Mouse (Mus musculus): ENCODE results near the gene Krt36. TPM values are rescaled to one million over a fixed set of nuclear protein-coding genes. Genes with fewer than 3 reads are reported as not detected.

The Krt36 gene
- total RNA-seq, 2 experiments from 2014 or later = not detected

DNA sequence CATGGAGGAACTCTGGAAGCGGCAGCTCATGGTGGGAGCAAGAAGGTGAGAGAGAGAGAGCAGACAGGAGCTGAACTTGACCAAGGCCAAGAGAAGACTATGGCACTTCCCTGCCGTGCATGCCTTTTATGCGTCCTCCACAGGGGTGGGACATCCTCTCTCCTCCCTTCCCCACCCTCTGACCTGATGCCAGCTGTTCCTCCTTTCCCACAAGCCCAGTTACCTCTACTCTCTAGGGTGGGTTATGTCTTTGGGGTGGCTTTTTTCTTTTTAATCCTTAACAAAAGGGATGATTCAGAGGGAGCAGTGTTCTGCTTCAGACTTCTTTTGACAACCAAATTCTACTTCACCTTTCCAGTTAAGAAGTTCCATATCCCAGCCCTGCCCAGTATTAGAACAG, 16.0 kb upstream of the Krt36 start, which contains the start of gene Krt13:
Gene Krt13, minus strand, starts transcription at position 101 of the 400 bp plus-strand sequence.
- no peak for DNase-seq
- H3K27ac ChIP-seq = no peak within 1 kb of the TSS
- intact Hi-C loops (cut with DNase I) = no loop called here
- TF ChIP-seq CTCF (IDR thresholded peaks at IDR 0.05) = no peak
- H3K4me3 ChIP-seq = no peak within 1 kb of the TSS

DNA sequence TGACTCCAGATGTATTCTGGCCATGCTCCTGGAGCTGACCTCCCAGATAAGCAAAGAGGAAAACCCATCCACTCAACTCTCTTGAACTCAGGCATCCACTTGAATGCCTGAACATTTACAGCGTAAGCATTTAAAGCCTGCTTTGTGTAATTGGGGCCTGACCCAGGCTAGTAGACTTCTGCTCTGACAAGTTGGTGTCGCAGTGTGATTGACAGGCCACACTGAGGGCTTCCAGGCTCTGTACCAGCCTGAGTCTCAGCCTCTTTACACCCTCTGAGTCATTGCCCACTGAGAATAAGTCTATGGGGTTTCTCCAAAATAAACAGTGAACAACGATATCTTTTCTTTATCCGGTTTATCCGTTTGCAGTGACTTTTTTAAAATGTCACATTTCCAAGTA, 14.9 kb upstream of the Krt36 start:
- Histone ChIP-seq H3K4me3 (no peak overlapping the region), H3K27ac (no peak overlapping the region)
- DNase-seq = no peak
- no peak for TF ChIP-seq CTCF (IDR thresholded peaks at IDR 0.05)
- intact Hi-C loops (cut with DNase I) = no loop called here

DNA sequence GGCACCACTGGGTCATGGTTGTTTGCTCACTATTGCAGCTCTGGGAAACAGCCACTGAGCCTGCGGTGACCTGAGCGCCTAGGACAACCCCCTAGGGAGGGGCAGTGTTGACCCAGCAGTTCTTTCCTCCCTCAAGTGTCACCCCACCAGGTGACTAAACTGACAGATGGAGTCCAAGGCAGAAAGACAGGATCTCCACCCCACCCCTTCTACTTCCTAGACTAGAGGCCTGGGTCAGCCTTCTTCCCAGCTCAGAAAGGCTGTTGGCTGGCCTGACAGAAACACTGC, 8.3 kb upstream of the Krt36 start:
- intact Hi-C loops (cut with DNase I) = no loop called here
- no peak for DNase-seq
- no peak overlapping the region for H3K4me3 ChIP-seq
- no peak overlapping the region for H3K27ac ChIP-seq
- TF ChIP-seq CTCF (IDR thresholded peaks at IDR 0.05) = no peak

DNA sequence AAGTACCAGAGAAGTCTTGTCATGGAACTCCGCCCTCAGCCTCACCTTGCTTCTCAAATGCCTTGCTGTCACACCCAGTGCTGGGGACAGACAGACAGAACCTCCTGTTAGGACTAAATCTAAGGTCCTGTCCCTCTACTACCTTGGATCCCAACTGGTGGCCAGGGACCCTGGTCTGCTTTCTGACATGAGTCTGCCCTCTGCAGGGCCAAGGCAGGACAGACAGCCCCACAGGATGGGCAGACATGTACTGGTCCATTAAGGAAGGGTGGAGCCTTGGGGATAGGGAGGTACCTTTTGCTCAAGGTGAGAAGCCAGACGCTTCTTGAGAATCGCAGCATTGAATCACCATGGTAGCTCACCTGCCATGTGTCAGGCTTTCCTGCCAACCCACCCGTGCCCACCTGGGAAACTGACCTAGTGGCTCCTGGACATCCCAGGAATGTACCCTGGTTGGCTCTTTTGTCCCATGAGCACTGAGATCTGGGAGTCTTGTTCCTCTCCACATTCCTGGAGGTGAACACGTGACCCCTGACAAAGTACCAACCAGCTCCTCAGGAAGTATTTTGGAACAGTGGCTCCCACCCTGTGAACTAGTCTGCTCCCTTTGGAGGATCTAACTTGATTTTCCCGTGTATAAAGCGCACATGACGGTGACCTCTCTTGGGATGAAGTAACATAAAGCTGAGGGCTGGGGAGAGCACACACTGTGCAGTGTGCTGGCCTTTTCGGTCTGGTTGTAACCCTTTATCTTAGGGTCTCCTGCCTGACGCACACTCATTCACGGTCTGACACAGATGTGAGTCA, 7.7 kb upstream of the Krt36 start:
- DNase-seq = no peak
- intact Hi-C loops (cut with DNase I) = no loop called here
- Histone ChIP-seq H3K4me3 (no peak overlapping the region), H3K27ac (no peak overlapping the region)
- TF ChIP-seq CTCF (IDR thresholded peaks at IDR 0.05) = no peak

DNA sequence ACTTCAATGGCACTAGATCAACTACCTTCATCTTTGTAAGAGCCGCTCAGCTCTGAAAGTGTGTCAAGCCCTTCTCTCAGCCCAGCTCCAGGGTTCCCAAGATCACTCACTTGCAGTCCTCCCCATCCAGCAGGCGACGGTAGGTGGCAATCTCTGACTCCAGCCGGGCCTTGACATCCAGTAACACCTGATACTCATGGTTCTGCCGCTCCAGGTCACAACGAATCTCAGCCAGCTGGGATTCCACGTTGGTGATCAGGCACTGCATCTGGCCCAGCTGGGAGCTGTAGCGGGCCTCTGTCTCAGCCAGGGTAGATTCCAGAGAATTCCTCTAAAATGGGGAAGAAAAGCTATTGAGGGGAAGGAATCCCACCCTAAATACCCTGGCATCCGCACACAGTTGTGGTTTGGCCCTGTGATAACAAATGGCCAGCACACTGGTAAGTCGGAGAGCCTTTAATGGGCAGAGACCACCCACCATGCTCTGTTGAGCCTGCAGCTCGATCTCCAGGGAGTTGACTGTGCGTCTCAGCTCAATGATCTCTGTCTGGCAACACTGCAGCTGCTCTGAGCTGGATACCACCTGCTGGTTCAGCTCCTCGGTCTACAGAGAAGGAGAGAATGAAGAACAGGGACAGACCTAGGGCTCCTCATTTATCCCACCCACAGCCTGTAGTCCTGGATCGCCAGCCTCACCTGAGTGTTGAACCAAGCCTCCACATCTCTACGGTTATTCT, 2.6 kb downstream of the Krt36 start:
- Histone ChIP-seq H3K4me3 (no peak overlapping the region), H3K27ac (no peak overlapping the region)
- DNase-seq = peak; percentile 18
- TF ChIP-seq CTCF (IDR thresholded peaks at IDR 0.05) = peak; percentile 22; the same call in 1 of the 2 replicates
- intact Hi-C loops (cut with DNase I) = no loop called here

DNA sequence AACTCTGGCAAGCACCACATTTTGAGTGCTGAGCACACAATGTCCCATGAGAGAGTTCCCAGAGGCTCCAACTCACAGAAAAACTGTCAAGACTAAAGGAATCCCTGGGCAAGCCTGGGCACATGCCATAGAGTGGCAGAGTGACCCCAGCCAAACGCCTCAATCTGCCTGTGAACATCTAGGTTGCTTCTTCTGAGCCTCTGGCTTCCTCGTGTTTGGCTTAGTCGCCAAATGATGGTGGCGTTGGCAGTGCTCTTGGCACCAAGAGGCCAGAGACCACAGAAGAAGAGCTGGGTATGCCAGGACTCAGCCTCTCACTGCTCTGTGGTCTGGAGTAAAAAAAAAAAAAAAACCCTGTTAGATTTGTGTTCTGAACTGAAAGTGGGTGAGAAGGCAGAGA, 5.0 kb downstream of the Krt36 start:
- H3K4me3 ChIP-seq = no peak overlapping the region
- DNase-seq = no peak
- H3K27ac ChIP-seq = no peak overlapping the region
- TF ChIP-seq CTCF (IDR thresholded peaks at IDR 0.05) = no peak
- intact Hi-C loops (cut with DNase I) = no loop called here

DNA sequence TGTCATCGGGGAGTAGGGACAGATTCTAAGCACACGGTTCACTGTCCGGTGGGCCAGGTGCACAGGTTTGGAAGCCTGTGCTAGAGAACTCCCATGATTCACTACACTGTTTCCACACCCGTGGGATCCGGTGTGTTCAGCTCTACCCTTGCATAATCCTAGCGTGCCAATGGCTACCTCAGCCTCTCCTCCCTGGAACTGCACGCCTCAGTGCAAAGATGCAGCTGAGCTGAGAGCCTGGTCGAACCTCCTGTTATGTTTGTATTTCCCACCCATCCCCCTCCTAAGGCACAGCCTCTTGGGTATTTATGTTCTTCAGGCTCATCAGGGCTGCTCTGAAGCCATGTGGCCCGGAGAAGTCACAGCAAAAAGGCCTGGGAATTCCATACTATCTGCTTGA, 7.6 kb downstream of the Krt36 start:
- no peak overlapping the region for H3K27ac ChIP-seq
- no peak overlapping the region for H3K4me3 ChIP-seq
- intact Hi-C loops (cut with DNase I) = no loop called here
- no peak for TF ChIP-seq CTCF (IDR thresholded peaks at IDR 0.05)
- no peak for DNase-seq

DNA sequence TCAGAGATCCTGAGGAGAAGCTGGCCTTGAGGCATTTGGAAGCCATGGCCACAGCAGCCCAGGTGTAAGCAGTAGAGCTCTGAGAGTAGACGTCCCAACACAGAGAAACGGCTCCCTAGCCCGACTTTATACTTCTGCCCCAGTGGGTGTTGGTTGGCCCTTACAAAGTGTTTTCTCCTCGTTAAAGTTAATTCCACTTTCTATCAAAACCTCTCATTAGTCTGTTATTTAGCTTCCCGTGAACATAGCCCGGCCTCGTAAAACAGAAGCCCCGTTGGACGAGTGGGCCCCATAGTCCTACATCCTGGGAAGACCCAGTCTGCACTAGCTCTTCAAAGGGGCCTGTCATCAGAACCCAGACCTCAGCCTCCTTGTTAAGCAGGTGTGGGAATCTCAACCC, 9.3 kb downstream of the Krt36 start, which contains the start of gene Krt35:
Gene Krt35, minus strand, starts transcription at position 101 of the 400 bp plus-strand sequence.
- no peak for TF ChIP-seq CTCF (IDR thresholded peaks at IDR 0.05)
- intact Hi-C loops (cut with DNase I) = no loop called here
- Histone ChIP-seq H3K27ac (no peak within 1 kb of the TSS), H3K4me3 (no peak within 1 kb of the TSS)
- DNase-seq = no peak

DNA sequence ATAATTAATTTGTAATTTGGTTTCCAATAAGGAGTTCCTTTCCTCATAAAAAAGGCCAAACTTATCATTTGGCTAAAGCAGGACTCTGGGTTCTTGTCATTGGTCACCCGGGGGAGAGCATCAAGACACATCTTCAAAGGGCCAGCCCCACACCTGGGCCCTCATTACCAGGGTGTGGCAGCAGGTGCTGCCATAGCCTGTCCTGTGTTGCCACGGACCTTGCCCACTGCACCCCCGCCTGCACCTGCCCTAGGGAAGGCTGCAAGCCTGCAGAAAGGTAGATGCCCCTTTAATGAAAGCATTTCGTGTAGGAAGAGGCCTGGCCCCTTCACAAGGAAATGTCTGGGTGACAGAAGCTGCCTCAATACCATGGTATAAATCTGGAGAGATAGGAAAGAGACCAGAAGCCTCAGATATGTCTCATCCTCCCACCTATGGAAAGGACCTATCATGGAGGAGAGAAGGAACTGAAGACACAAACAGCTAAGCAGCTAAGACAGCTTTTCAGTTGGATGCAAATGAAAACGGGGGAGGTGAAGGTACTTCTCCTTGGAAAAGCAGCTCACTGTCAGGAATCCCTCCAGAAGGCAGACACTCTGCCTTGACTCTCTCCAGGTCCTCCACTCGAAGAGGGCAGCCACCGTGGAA, 16.9 kb downstream of the Krt36 start:
- TF ChIP-seq CTCF (IDR thresholded peaks at IDR 0.05) = no peak
- intact Hi-C loops (cut with DNase I) = no loop called here
- Histone ChIP-seq H3K4me3 (no peak overlapping the region), H3K27ac (no peak overlapping the region)
- no peak for DNase-seq

DNA sequence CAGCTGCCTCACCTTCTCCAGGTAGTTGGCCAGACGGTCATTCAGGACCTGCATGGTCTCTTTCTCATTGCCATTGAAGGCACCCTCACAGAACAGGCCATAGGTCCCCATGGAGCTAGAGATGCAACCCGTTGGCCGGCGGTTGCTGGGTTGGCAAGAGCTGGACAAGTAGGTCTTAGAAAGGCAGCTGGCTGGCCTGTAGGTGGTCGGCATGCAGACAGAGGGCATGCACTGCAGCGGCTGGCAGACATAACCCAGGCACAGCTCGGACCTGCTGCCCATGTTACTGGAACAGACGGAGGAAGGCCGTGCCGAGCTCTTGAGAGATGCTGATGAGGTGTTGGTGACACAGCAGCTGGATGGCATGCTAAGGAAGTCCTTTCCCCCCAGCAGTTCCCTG, 17.6 kb downstream of the Krt36 start, which contains the start of gene Krt32:
Gene Krt32, minus strand, starts transcription at position 366 of the 400 bp plus-strand sequence.
- no peak for TF ChIP-seq CTCF (IDR thresholded peaks at IDR 0.05)

DNA sequence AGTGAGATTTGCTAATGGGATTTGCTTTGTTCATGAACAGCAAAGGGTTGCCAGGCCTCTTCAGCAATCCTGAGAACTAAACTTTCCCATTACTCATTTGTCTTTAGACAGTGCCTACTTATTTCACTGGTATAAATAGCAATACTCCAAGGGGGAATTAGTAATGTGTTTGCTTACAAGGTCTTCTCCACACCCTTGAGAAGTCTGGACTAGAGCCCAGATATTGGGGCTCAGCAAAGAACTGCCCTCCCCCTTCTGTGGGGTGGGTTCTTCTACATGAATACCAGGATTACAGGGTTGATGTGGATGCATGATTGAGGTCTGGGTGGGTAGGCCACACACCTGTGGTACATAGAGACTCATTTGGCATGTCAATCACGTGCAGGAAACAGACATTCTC, 31.6 kb downstream of the Krt36 start:
- Histone ChIP-seq H3K4me3 (no peak overlapping the region), H3K27ac (no peak overlapping the region)
- intact Hi-C loops (cut with DNase I) = no loop called here
- no peak for DNase-seq
- TF ChIP-seq CTCF (IDR thresholded peaks at IDR 0.05) = no peak

More for the DNA sequence above, 17.6 kb downstream of the Krt36 start, which contains the start of gene Krt32:
- intact Hi-C loops (cut with DNase I) = no loop called here
- Histone ChIP-seq H3K4me3 (no peak within 1 kb of the TSS), H3K27ac (no peak within 1 kb of the TSS)
- no peak for DNase-seq

DNA sequence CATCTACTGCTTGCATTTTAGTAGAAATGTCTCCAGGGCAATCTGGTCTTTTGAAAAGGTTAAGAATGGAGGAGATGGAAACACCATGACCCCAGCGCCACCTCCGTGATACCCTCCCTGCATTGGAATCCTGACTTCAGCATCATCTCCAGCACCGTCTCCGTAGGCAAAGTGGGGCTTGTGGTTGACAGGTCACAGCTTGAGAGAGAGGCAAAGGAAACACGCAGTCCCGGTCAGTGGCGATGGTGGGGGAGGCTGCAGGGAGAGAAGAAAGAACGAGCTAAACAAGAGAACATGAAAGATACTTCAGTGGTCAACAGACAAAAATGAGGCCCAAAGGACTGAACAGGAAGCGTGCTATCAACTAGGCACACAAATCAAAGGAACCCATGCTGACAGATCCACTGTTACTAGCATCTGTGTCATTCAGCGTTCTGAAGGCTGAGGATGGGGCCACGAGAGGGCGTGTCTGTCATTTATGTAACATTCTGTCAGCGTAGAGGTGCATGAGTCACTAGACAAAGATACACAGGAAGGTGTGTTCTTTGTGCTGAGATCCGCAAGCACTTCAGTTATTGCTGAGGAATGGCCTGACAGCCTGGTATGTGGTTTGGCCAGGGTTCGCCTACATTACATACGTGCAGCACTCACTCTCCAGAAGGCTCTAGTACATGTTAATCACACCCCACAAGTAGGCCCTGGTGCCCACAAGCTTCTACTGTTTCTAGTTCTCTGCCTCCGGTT, 38.0 kb downstream of the Krt36 start:
- no peak for TF ChIP-seq CTCF (IDR thresholded peaks at IDR 0.05)

More for the DNA sequence above, 38.0 kb downstream of the Krt36 start:
- Histone ChIP-seq H3K4me3 (no peak overlapping the region), H3K27ac (no peak overlapping the region)
- intact Hi-C loops (cut with DNase I) = no loop called here
- no peak for DNase-seq
